In genomic region chr11:90250189-90250588, GRCm38 (mm10) we compare ENCODE assay signal across 8 mouse cellular contexts. TPM values are rescaled to one million over a fixed set of nuclear protein-coding genes. Genes with fewer than 3 reads are reported as not detected.
DNase-seq lines count a peak whose midpoint lies in the region; ATAC-seq lines count a peak whose summit lies in the region.

No protein-coding gene starts in this region.

- WGBS in limb, embryonic 12.5 days, result 3% methylated on average over 9 of the region's 9 CpGs
- 2% methylated on average over 9 of the region's 9 CpGs for WGBS in stomach, embryonic 15.5 days

- no peaks in the 10 kb centered on the region for H3K27me3 ChIP-seq in limb, embryonic 12.5 days
- H3K27me3 ChIP-seq in stomach, embryonic 15.5 days (replicated peaks), result no peaks in the 10 kb centered on the region

- peak overlapping the region; percentile 86 for H3K4me2 ChIP-seq in limb, embryonic 12.5 days
- H3K4me2 ChIP-seq in stomach, embryonic 15.5 days, result peak overlapping the region; percentile 72

- peak overlapping the region; percentile 87 for H3K4me3 ChIP-seq in brown adipose tissue, adult 24 weeks (ENCODE audit: insufficient read depth, low read depth, low read length)
- peak overlapping the region; percentile 82 for H3K4me3 ChIP-seq in limb, embryonic 12.5 days (replicated peaks)
- peak overlapping the region; percentile 77 for H3K4me3 ChIP-seq in stomach, embryonic 15.5 days (replicated peaks)

- peak; percentile 40 to 46 for DNase-seq in left cerebral cortex, postnatal 36 days (ENCODE audit: low spot score in 2 of 2)
- DNase-seq in left cerebral cortex, adult 11 months (ENCODE audit: low spot score), result no peak
- peak; percentile 19 for DNase-seq in heart, adult 8-10 months (ENCODE audit: low spot score)
- DNase-seq in right cerebral cortex, postnatal 14 days, result no peak

- peak overlapping the region; percentile 82 for H3K27ac ChIP-seq in brown adipose tissue, adult 24 weeks (replicated peaks; ENCODE audit: low read depth, low read length)
- peak overlapping the region; percentile 85 for H3K27ac ChIP-seq in limb, embryonic 12.5 days
- H3K27ac ChIP-seq in stomach, embryonic 15.5 days, result peak overlapping the region; percentile 83; the same call in 1 of the 2 replicates

- no peaks in the 10 kb centered on the region for H3K9me3 ChIP-seq in limb, embryonic 12.5 days
- H3K9me3 ChIP-seq in stomach, embryonic 15.5 days, result no peaks in the 10 kb centered on the region

- H3K4me1 ChIP-seq in brown adipose tissue, adult 24 weeks (ENCODE audit: control insufficient read depth, insufficient read depth, insufficient read length, low read length), result peaks cover 10% of the 10 kb centered on the region
- peaks cover 14% of the 10 kb centered on the region for H3K4me1 ChIP-seq in limb, embryonic 12.5 days (replicated peaks)
- no peaks in the 10 kb centered on the region; the same call in none of the 2 replicates for H3K4me1 ChIP-seq in stomach, embryonic 15.5 days

- no peaks in the 10 kb centered on the region for H3K36me3 ChIP-seq in limb, embryonic 12.5 days
- H3K36me3 ChIP-seq in stomach, embryonic 15.5 days, result no peaks in the 10 kb centered on the region

- intact Hi-C loops in left cerebral cortex, postnatal 36 days (cut with DNase I), result loop anchor here (5.0 kb wide), 1 partner anchor 137 kb away; no protein-coding TSS in a partner anchor

- ATAC-seq in limb, embryonic 12.5 days (ENCODE audit: insufficient number of reproducible peaks, insufficient read depth, low FRiP score, low TSS enrichment, low read depth), result no peak
- ATAC-seq in stomach, embryonic 15.5 days (ENCODE audit: insufficient read depth, low FRiP score, low read depth), result no peak
- no peak for ATAC-seq in inflammation-experienced regulatory T-cells, adult 6 months

- peak overlapping the region; percentile 89 for H3K9ac ChIP-seq in limb, embryonic 12.5 days (replicated peaks)
- peak overlapping the region; percentile 70 for H3K9ac ChIP-seq in stomach, embryonic 15.5 days

RNA-seq across cellular contexts. Expression of gene Mmd, which starts 0.9 kb away (rescaled TPM):
- total RNA-seq in left cerebral cortex, postnatal 36 days (2021), result 100 to 1,000 TPM; 215 to 239 TPM
- 265 and 375 TPM in 2 replicates for polyA plus RNA-seq in brown adipose tissue, adult 24 weeks (2012; ENCODE audit: insufficient read depth, insufficient read length, missing spikeins)
- 10 to 100 TPM; 23.7 to 34.1 (median 28.2) TPM for total RNA-seq in heart, adult 8-10 months (2022)
- polyA plus RNA-seq in limb, embryonic 12.5 days (2016; fragmentation: Nextera tagmentation; extraction: Ambion mirVana), result 34.4 and 37.8 TPM in 2 replicates
- polyA plus RNA-seq in stomach, embryonic 15.5 days (2015; fragmentation: Nextera tagmentation; extraction: Ambion mirVana), result 47.2 and 49.7 TPM in 2 replicates
- polyA plus RNA-seq in inflammation-experienced regulatory T-cells, adult 6 months (2017; shearing (Covaris generic)), result 10 to 100 TPM; 29.9 to 31.2 (median 30.7) TPM

Comparison
In these comparisons a context has a peak if more than half of its experiments do, and no peak if none do; other contexts are left out.
1. DNase-seq: peak in left cerebral cortex, postnatal 36 days (2 of 2) and heart, adult 8-10 months (single experiment); none in left cerebral cortex, adult 11 months (single experiment) and right cerebral cortex, postnatal 14 days (single experiment).
2. Peak in every context shown above with its lines, with median percentiles within 50 percentile points of each other: H3K27ac ChIP-seq and H3K4me3 ChIP-seq.